Mouse (Mus musculus): ENCODE measurements around the gene Ube2c.
"Not testable (repeated sequence)": the region's sequence is repeated elsewhere in the genome, so short reads cannot be mapped to it uniquely, and the experiment has no call there.

The Ube2c gene

GRCm38 (mm10) chr2:164787779-164788178, 18.1 kb downstream of the Ube2c start:
- no peak for DNase-seq (ENCODE audit: low read depth, low spot score)

- no peak for DNase-seq (ENCODE audit: low read depth, low spot score)
Measured at GRCm38 (mm10) chr2:164788411-164788810, 18.7 kb downstream of the Ube2c start.

- no peak for DNase-seq (ENCODE audit: low read depth, low spot score)
Measured at GRCm38 (mm10) chr2:164790451-164790850, 20.8 kb downstream of the Ube2c start.

GRCm38 (mm10) chr2:164791841-164792261, 22.2 kb downstream of the Ube2c start:
- DNase-seq (ENCODE audit: low read depth, low spot score) = no peak

- DNase-seq (ENCODE audit: low read depth, low spot score) = no peak
Measured at GRCm38 (mm10) chr2:164792400-164793190, 22.9 kb downstream of the Ube2c start.

GRCm38 (mm10) chr2:164793236-164793635, 23.5 kb downstream of the Ube2c start:
- DNase-seq (ENCODE audit: low read depth, low spot score) = no peak

GRCm38 (mm10) chr2:164793772-164794171, 24.1 kb downstream of the Ube2c start:
- no peak for DNase-seq (ENCODE audit: low read depth, low spot score)

- peak; percentile 85 for DNase-seq (ENCODE audit: low read depth, low spot score)
Measured at GRCm38 (mm10) chr2:164794293-164794692, 24.6 kb downstream of the Ube2c start.

- DNase-seq (ENCODE audit: low read depth, low spot score) = no peak
Measured at GRCm38 (mm10) chr2:164795868-164796267, 26.2 kb downstream of the Ube2c start.

GRCm38 (mm10) chr2:164798554-164798953, 28.9 kb downstream of the Ube2c start:
- not testable (repeated sequence) for DNase-seq (ENCODE audit: low read depth, low spot score)

GRCm38 (mm10) chr2:164800252-164801004, 30.7 kb downstream of the Ube2c start:
- no peak for DNase-seq (ENCODE audit: low read depth, low spot score)

GRCm38 (mm10) chr2:164803201-164803920, 33.7 kb downstream of the Ube2c start:
- no peak for DNase-seq (ENCODE audit: low read depth, low spot score)

GRCm38 (mm10) chr2:164803921-164804313, 34.2 kb downstream of the Ube2c start:
- no peak for DNase-seq (ENCODE audit: low read depth, low spot score)

- peak; percentile 98 for DNase-seq (ENCODE audit: low read depth, low spot score)
Measured at GRCm38 (mm10) chr2:164804533-164805331, 35.0 kb downstream of the Ube2c start, which contains the start of the genes Acot8 and Zswim3. Acot8 (minus strand) TSS chr2:164804882. Zswim3 (plus strand) TSS chr2:164805098.

GRCm38 (mm10) chr2:164805332-164805718, 35.6 kb downstream of the Ube2c start:
- no peak for DNase-seq (ENCODE audit: low read depth, low spot score)

- no peak for DNase-seq (ENCODE audit: low read depth, low spot score)
Measured at GRCm38 (mm10) chr2:164806614-164807013, 36.9 kb downstream of the Ube2c start.

GRCm38 (mm10) chr2:164813557-164813956, 43.9 kb downstream of the Ube2c start:
- DNase-seq (ENCODE audit: low read depth, low spot score) = no peak

- DNase-seq (ENCODE audit: low read depth, low spot score) = no peak
Measured at GRCm38 (mm10) chr2:164815348-164815747, 45.6 kb downstream of the Ube2c start.

- no peak for DNase-seq (ENCODE audit: low read depth, low spot score)
Measured at GRCm38 (mm10) chr2:164815821-164816220, 46.1 kb downstream of the Ube2c start.

- no peak for DNase-seq (ENCODE audit: low read depth, low spot score)
Measured at GRCm38 (mm10) chr2:164817206-164817605, 47.5 kb downstream of the Ube2c start.

- DNase-seq (ENCODE audit: low read depth, low spot score) = no peak
Measured at GRCm38 (mm10) chr2:164817703-164818102, 48.0 kb downstream of the Ube2c start.
